9 mouse cellular contexts compared by ENCODE assay signal in genomic region chr6:117675059-117675800, GRCm38 (mm10).
DNase-seq lines count a peak whose midpoint lies in the region; ATAC-seq lines count a peak whose summit lies in the region.
"Had no signal": no experiment of that assay in that cellular context is flagged by ENCODE, and none has a peak within 500 bp of the region (broad histone marks: within the 10 kb centered on the region; RNA-seq: fewer than 3 reads in every experiment).

No protein-coding gene starts in this region.

- H3K9me3 ChIP-seq in forebrain, embryonic 13.5 days (replicated peaks): no peaks in the 10 kb centered on the region
- H3K9me3 ChIP-seq in forebrain, embryonic 16.5 days (ENCODE audit: control insufficient read depth, low read length): no peaks in the 10 kb centered on the region
- H3K9me3 ChIP-seq in midbrain, embryonic 11.5 days (ENCODE audit: control insufficient read depth, low read length): no peaks in the 10 kb centered on the region
- no peaks in the 10 kb centered on the region for H3K9me3 ChIP-seq in midbrain, embryonic 15.5 days
- H3K9me3 ChIP-seq: limb, embryonic 13.5 days had no signal

- no peak overlapping the region for H3K9ac ChIP-seq in forebrain, embryonic 13.5 days
- H3K9ac ChIP-seq in forebrain, embryonic 16.5 days (replicated peaks; ENCODE audit: low read depth, low read length): no peak overlapping the region
- H3K9ac ChIP-seq in midbrain, embryonic 11.5 days (ENCODE audit: low read length): no peak overlapping the region
- H3K9ac ChIP-seq in midbrain, embryonic 15.5 days: no peak overlapping the region
- H3K9ac ChIP-seq: limb, embryonic 13.5 days had no signal

- H3K27me3 ChIP-seq in forebrain, embryonic 13.5 days: no peaks in the 10 kb centered on the region
- H3K27me3 ChIP-seq in forebrain, embryonic 16.5 days (replicated peaks; ENCODE audit: control insufficient read depth, insufficient read depth, low read length): no peaks in the 10 kb centered on the region
- no peaks in the 10 kb centered on the region for H3K27me3 ChIP-seq in midbrain, embryonic 11.5 days (ENCODE audit: control insufficient read depth, insufficient read depth, low read length)
- no peaks in the 10 kb centered on the region for H3K27me3 ChIP-seq in midbrain, embryonic 15.5 days (replicated peaks)
- H3K27me3 ChIP-seq: limb, embryonic 13.5 days had no signal

- H3K4me1 ChIP-seq in forebrain, embryonic 13.5 days: no peaks in the 10 kb centered on the region
- H3K4me1 ChIP-seq in forebrain, embryonic 16.5 days (replicated peaks; ENCODE audit: control insufficient read depth, insufficient read depth, low read length): peaks cover 5% of the 10 kb centered on the region
- no peaks in the 10 kb centered on the region for H3K4me1 ChIP-seq in midbrain, embryonic 11.5 days (ENCODE audit: control insufficient read depth, insufficient read depth, low read length)
- no peaks in the 10 kb centered on the region for H3K4me1 ChIP-seq in midbrain, embryonic 15.5 days

- H3K27ac ChIP-seq in forebrain, embryonic 13.5 days: no peak overlapping the region
- H3K27ac ChIP-seq in forebrain, embryonic 16.5 days (ENCODE audit: low read length): no peak overlapping the region
- H3K27ac ChIP-seq in midbrain, embryonic 11.5 days (ENCODE audit: low read depth, low read length): no peak overlapping the region
- H3K27ac ChIP-seq in midbrain, embryonic 15.5 days: no peak overlapping the region
- H3K27ac ChIP-seq: limb, embryonic 13.5 days had no signal

- peak; percentile 88 for DNase-seq in midbrain, embryonic 11.5 days (ENCODE audit: low spot score, missing footprints)
- DNase-seq in c-Kit-positive CD71-positive TER-119-positive erythroid progenitor cells, embryonic 14.5 days (ENCODE audit: low spot score): peak; percentile 15
- peak; percentile 47 for DNase-seq in lung, postnatal 36 days
- DNase-seq in thymus, postnatal 4 days: peak; percentile 75
- DNase-seq in spleen, postnatal 14 days (ENCODE audit: low spot score in 2 of 2): no peak

- H3K36me3 ChIP-seq in forebrain, embryonic 13.5 days (ENCODE audit: poor library complexity, severe bottlenecking): no peaks in the 10 kb centered on the region
- no peaks in the 10 kb centered on the region for H3K36me3 ChIP-seq in forebrain, embryonic 16.5 days (ENCODE audit: control insufficient read depth, insufficient read depth)
- no peaks in the 10 kb centered on the region for H3K36me3 ChIP-seq in midbrain, embryonic 11.5 days (ENCODE audit: control insufficient read depth, insufficient read depth, low read length)
- no peaks in the 10 kb centered on the region for H3K36me3 ChIP-seq in midbrain, embryonic 15.5 days (replicated peaks)
- H3K36me3 ChIP-seq: limb, embryonic 13.5 days had no signal

- ATAC-seq in forebrain, embryonic 13.5 days: peak; percentile 45; the same call in 1 of the 2 replicates
- ATAC-seq in forebrain, embryonic 16.5 days: no peak; the same call in 1 of the 2 replicates
- ATAC-seq in midbrain, embryonic 11.5 days (ENCODE audit: low FRiP score): 0 out of 2 replicates have a peak, but pooled peaks have one; percentile 27
- ATAC-seq in midbrain, embryonic 15.5 days (replicated peaks): no peak

- 66% methylated on average over 15 of the region's 15 CpGs for WGBS in forebrain, embryonic 13.5 days
- 59% methylated on average over 15 of the region's 15 CpGs for WGBS in forebrain, embryonic 16.5 days
- WGBS in midbrain, embryonic 11.5 days: 59% methylated on average over 15 of the region's 15 CpGs
- WGBS in midbrain, embryonic 15.5 days: 58% methylated on average over 15 of the region's 15 CpGs

- H3K4me3 ChIP-seq in forebrain, embryonic 13.5 days: no peak overlapping the region
- H3K4me3 ChIP-seq in forebrain, embryonic 16.5 days (replicated peaks; ENCODE audit: low read length): no peak overlapping the region
- H3K4me3 ChIP-seq in midbrain, embryonic 11.5 days (ENCODE audit: low read depth, low read length): no peak overlapping the region
- H3K4me3 ChIP-seq in midbrain, embryonic 15.5 days: no peak overlapping the region
- H3K4me3 ChIP-seq: limb, embryonic 13.5 days had no signal

- no peak overlapping the region for H3K4me2 ChIP-seq in forebrain, embryonic 13.5 days
- H3K4me2 ChIP-seq in forebrain, embryonic 16.5 days (ENCODE audit: low read length): no peak overlapping the region
- H3K4me2 ChIP-seq in midbrain, embryonic 11.5 days: no peak overlapping the region
- H3K4me2 ChIP-seq in midbrain, embryonic 15.5 days: no peak overlapping the region
- H3K4me2 ChIP-seq: limb, embryonic 13.5 days had no signal

Comparison
In these comparisons a context has a peak if more than half of its experiments do, and no peak if none do; other contexts are left out.
1. ATAC-seq: peak in forebrain, embryonic 13.5 days (single experiment) and midbrain, embryonic 11.5 days (single experiment); none in forebrain, embryonic 16.5 days (single experiment) and midbrain, embryonic 15.5 days (single experiment).
2. DNase-seq: peak in midbrain, embryonic 11.5 days (single experiment), c-Kit-positive CD71-positive TER-119-positive erythroid progenitor cells, embryonic 14.5 days (single experiment), lung, postnatal 36 days (single experiment) and thymus, postnatal 4 days (single experiment); none in spleen, postnatal 14 days (0 of 2).